Mouse (Mus musculus): ENCODE measurements around the gene Fam171a2. TPM values are rescaled to one million over a fixed set of nuclear protein-coding genes. Genes with fewer than 3 reads are reported as not detected.

Gene Fam171a2
- total RNA-seq, 2 experiments from 2014 or later = 117 to 123 TPM

DNA sequence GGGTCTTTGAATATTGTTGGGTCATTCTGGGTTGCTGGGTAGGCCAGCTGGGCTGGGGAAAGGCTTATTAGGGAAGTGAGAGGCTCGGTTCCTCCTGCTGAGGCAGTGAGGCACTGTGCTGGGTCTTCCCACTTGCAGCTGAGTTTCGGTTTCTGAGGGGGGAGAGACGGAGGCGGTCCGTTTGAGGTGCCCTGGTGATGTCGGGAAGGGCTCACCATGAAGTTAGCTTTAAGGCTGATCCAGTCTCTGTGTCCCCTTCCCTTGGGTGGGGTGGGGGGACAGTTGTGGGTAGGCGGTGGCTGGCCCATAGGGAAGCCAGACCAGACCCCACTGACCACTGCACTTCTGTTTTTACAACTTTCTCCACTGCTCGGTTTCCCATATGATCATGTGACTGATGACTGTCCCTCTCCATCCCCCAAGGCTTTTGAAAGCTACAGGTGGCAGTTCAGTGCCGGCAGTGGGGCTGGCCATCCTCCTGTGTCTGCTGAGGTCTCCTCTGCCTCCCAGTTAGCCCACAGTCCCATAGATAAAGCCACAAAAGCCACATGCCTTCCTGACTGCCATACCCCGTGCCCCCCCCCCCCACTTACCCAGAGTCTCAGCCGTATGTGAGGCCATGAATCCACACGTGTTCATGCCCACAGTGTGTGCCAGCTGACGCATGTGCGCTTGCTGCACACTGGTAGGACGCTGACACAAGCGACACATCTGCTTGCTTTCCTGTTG, 15.2 kb downstream of the Fam171a2 start:
- Histone ChIP-seq H3K27ac (no peak overlapping the region; the same call in 1 of the 2 replicates), H3K4me3 (no peak overlapping the region)
- intact Hi-C loops (cut with DNase I) = loop anchor here (10.0 kb wide), 1 partner anchor 237 kb away; no protein-coding TSS in a partner anchor
- TF ChIP-seq CTCF (IDR thresholded peaks at IDR 0.05) = no peak
- DNase-seq (ENCODE audit: extremely low spot score in 1 of 2, low spot score in 2 of 2) = no peak

DNA sequence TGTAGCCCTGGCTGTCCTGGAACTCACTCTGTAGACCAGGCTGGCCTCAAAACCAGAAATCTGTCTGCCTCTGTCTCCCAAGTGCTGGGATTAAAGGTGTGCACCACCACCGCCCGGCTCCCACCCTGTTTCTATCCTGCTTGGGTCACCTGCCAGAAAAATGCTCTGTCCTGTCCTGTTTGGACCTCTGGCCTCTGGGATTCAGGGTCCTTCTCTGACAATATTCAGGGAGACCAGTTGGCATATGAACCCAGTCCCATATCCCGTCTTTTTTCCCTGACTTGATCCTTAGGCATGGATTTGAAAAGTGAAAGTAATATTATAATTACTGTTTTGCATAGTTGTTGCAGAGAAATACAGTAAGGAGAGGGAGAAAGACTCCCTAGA, 15.8 kb downstream of the Fam171a2 start:
- Histone ChIP-seq H3K27ac (no peak overlapping the region), H3K4me3 (no peak overlapping the region)
- intact Hi-C loops (cut with DNase I) = loop anchor here (2.0 to 10.0 kb wide), 2 partner anchors 21 to 237 kb away; no protein-coding TSS in a partner anchor
- TF ChIP-seq CTCF (IDR thresholded peaks at IDR 0.05) = no peak
- DNase-seq (ENCODE audit: extremely low spot score in 1 of 2, low spot score in 2 of 2) = no peak

DNA sequence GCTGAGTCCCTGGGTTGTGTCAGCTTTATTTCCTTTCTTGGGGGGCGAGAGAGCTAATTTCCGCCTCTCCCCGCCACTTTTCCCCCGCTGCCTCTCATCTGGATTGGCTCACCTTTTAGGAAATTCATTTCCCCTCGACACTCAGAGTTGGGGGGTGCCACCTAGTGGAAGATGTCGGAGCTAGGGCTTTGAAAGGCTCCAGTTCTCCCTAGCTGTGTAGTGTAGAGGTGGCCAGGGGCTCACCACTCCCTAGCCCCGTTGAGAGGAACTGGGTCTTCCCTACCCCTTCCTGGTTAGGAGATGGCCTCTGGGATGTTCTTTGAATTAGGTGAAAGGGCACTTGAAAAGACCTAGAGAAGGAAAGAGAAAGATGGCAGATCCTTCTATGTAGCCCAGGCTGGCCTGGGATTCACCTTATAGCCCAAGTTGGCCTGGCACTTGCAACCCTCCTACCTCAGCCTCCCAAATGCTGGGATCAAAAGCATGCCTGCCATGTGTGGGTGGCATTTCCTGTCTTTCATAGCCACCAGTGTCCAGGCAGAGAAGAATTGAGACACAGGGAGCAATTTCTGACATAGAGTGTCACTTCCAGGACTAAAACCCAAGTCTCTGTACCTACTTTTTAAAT, 16.4 kb downstream of the Fam171a2 start:
- intact Hi-C loops (cut with DNase I) = loop anchor here (2.0 to 10.0 kb wide), 2 partner anchors 20 to 236 kb away; no protein-coding TSS in a partner anchor
- TF ChIP-seq CTCF (IDR thresholded peaks at IDR 0.05) = peak; percentile 79
- DNase-seq (ENCODE audit: extremely low spot score in 1 of 2, low spot score in 2 of 2) = peak; percentile 77 to 80
- peak overlapping the region; percentile 92 for H3K27ac ChIP-seq
- H3K4me3 ChIP-seq = peak overlapping the region; percentile 67

DNA sequence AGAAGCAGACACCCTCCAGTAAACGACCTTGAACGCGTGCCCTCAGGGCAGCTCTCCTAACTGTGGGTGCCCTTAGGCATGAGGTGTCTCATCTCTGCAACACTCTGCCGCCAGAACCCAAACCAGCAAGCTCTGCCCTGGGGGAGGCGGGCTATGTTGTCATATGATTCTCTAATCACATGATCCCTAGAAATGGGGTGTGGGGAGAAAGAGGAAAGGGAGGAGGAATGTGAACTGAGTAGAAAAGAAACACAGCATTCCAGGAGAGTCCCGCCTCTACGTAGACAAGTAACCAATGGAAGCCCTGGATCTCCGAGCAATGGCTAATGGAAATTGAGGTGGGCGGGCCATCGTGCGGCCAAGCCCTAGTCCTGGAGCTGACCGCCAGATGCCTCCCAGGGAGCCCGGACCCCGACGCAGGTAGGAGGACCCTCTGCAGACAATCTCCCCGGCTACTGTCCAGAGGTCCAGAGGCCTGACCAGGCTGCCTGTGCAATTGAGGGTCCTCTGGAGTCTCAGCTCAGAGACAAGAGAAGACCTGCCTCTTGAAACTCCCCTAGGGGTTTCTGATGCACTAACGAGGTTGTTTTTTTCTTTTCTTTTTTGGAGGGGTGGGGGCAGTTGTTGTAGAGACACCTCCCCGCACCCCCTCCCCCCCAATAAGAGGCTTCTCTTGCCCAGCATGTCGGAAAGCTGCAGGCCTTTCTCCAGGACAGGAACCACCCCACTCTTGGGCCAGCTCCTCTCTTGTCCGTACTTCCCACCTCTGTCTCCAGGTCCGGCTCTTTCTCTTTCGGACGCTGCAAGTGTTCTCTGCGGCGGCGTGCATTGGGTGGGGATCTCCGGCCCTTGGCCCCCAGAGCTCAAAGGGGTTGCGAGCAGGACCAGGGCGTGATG, 17.1 kb downstream of the Fam171a2 start, which contains the start of gene Grn:
TSS of gene Grn (plus strand) at position 195 of the 897 bp plus-strand sequence.
- no peak for TF ChIP-seq CTCF (IDR thresholded peaks at IDR 0.05)
- H3K27ac ChIP-seq = peak within 1 kb of the TSS; percentile 92
- peak; percentile 81 to 89 for DNase-seq (ENCODE audit: extremely low spot score in 1 of 2, low spot score in 2 of 2)
- peak within 1 kb of the TSS; percentile 67 for H3K4me3 ChIP-seq
- intact Hi-C loops (cut with DNase I) = loop anchor here (1.0 to 10.0 kb wide), 4 partner anchors 20 to 236 kb away; no protein-coding TSS in a partner anchor

GRCm38 (mm10) chr11:102429551-102429950, 17.9 kb downstream of the Fam171a2 start:
- Histone ChIP-seq H3K27ac (no peak overlapping the region; the same call in 1 of the 2 replicates), H3K4me3 (peak overlapping the region; percentile 67)
- TF ChIP-seq CTCF (IDR thresholded peaks at IDR 0.05) = no peak
- intact Hi-C loops (cut with DNase I) = no loop called here
- no peak for DNase-seq (ENCODE audit: extremely low spot score in 1 of 2, low spot score in 2 of 2)

GRCm38 (mm10) chr11:102428981-102429540, 18.4 kb downstream of the Fam171a2 start:
- DNase-seq (ENCODE audit: extremely low spot score in 1 of 2, low spot score in 2 of 2) = no peak
- intact Hi-C loops (cut with DNase I) = no loop called here
- Histone ChIP-seq H3K4me3 (peak overlapping the region; percentile 67), H3K27ac (no peak overlapping the region)
- TF ChIP-seq CTCF (IDR thresholded peaks at IDR 0.05) = no peak

DNA sequence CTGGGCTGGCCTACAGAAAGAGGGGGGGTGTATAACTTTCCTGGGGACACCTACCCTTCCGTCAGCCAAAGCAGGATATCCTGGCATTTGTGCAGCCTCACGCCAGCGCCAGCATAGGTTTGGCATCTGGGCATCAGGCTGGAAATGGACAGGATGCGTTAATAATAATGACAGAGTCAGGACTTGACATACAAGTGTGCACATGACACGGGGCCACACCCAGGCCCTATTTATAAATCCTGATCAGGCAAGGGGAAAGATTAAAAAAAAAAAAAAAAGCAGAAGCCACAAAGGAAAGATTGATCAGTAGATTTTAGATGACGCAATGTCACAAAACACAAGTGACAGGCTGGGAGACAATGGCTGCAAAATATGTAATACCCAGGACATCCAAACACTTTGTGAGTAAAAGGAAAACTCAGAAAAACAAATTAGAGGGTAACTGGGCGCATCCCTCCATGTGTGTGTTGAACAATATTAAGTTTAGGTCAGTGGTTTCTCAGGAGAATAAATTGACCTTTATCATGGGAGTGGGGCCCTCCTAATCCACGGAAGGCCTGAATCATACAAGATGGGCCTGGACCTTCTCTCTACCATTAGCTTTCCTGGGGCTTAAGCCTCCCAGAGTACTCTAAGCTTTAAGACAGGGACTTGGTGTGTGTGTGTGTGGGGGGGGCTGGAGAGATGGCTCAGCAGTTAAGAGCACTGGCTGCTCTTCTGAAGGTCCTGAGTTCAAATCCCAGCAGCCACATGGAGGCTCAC, 21.7 kb downstream of the Fam171a2 start:
- no peak overlapping the region for H3K4me3 ChIP-seq
- DNase-seq (ENCODE audit: extremely low spot score in 1 of 2, low spot score in 2 of 2) = no peak
- intact Hi-C loops (cut with DNase I) = no loop called here
- TF ChIP-seq CTCF (IDR thresholded peaks at IDR 0.05) = no peak
- H3K27ac ChIP-seq = no peak overlapping the region

DNA sequence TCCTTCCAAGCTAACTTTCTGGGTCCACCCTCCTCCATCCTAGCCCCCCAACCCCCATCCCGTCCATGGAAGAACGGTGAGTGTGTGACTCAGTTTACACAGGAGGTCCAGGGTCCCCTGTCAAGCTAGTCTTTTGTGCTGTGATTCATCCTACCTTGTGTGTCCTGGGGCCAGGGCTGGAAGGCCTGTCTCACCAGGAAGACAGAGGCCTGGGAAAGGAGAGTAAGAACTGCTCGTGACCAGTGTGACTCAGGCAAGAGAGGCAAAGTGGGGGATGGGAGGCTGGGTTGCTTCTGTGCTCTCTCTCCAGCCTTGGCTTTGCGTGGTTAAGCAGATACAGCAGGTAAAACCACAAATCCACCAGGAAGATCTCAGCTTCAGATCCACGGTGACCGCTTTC, 22.8 kb downstream of the Fam171a2 start:
- no peak for DNase-seq (ENCODE audit: extremely low spot score in 1 of 2, low spot score in 2 of 2)
- H3K27ac ChIP-seq = no peak overlapping the region
- no peak for TF ChIP-seq CTCF (IDR thresholded peaks at IDR 0.05)
- intact Hi-C loops (cut with DNase I) = no loop called here
- H3K4me3 ChIP-seq = no peak overlapping the region

- Histone ChIP-seq H3K27ac (no peak overlapping the region), H3K4me3 (no peak overlapping the region)
- TF ChIP-seq CTCF (IDR thresholded peaks at IDR 0.05) = no peak
- intact Hi-C loops (cut with DNase I) = no loop called here
- DNase-seq (ENCODE audit: extremely low spot score in 1 of 2, low spot score in 2 of 2) = no peak
Measured at GRCm38 (mm10) chr11:102421559-102421958, 25.9 kb downstream of the Fam171a2 start.

DNA sequence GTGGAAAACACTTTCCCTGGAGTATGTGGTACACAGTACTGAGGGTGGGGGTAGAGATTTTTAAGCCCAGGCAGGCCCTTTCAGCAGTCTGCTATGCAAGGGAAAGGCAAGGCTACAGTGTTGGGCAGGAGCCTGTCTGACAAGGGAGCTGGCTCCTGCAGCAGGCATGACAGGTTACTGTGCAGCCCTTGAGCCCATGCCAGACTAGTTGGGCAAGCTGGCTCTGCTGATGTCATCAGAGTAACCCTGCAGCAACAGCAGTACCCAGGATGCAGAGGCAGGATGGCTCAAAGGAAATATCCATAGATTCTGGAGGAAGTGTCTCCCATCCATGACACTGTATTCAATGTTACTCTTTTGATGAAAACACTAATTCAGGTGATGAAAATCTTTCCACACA, 28.6 kb downstream of the Fam171a2 start:
- Histone ChIP-seq H3K4me3 (no peak overlapping the region), H3K27ac (no peak overlapping the region)
- DNase-seq (ENCODE audit: extremely low spot score in 1 of 2, low spot score in 2 of 2) = no peak
- intact Hi-C loops (cut with DNase I) = no loop called here
- TF ChIP-seq CTCF (IDR thresholded peaks at IDR 0.05) = no peak

GRCm38 (mm10) chr11:102417160-102417559, 30.3 kb downstream of the Fam171a2 start:
- Histone ChIP-seq H3K27ac (no peak overlapping the region), H3K4me3 (no peak overlapping the region)
- no peak for DNase-seq (ENCODE audit: extremely low spot score in 1 of 2, low spot score in 2 of 2)
- no peak for TF ChIP-seq CTCF (IDR thresholded peaks at IDR 0.05)
- intact Hi-C loops (cut with DNase I) = no loop called here

Data from left cerebral cortex, adult 2 months (tissue).